Mouse (Mus musculus): Measurements from ENCODE around the gene Col4a2. TPM values are rescaled to one million over a fixed set of nuclear protein-coding genes. Genes with fewer than 3 reads are reported as not detected.

Gene Col4a2
- 100 to 1,000 TPM; 182 to 302 TPM for total RNA-seq (2021)
- long read RNA-seq, experiment 1, full-length matches to known transcripts: 27 of 139 reads
- long read RNA-seq, experiment 1, partial matches to known transcripts: 110 of 139 reads
- long read RNA-seq, experiment 1, other reads (novel, unspliced or antisense): 2 of 139 reads
- long read RNA-seq, experiment 2, full-length matches to known transcripts: 20 of 81 reads
- long read RNA-seq, experiment 2, partial matches to known transcripts: 60 of 81 reads
- long read RNA-seq, experiment 2, other reads (novel, unspliced or antisense): 1 of 81 reads

GRCm38 (mm10) chr8:11312349-11313175, at the start of gene Col4a2, which contains the start of gene Col4a1:
Col4a2 (plus strand) TSS chr8:11312805.
Col4a1 (minus strand) TSS chr8:11312826.
- DNase-seq: peak; percentile 89 to 93

GRCm38 (mm10) chr8:11263848-11264247, 48.8 kb upstream of the Col4a2 start:
- DNase-seq: no peak

GRCm38 (mm10) chr8:11265971-11266370, 46.6 kb upstream of the Col4a2 start:
- no peak for DNase-seq

GRCm38 (mm10) chr8:11266471-11266870, 46.1 kb upstream of the Col4a2 start:
- DNase-seq: no peak

DNA sequence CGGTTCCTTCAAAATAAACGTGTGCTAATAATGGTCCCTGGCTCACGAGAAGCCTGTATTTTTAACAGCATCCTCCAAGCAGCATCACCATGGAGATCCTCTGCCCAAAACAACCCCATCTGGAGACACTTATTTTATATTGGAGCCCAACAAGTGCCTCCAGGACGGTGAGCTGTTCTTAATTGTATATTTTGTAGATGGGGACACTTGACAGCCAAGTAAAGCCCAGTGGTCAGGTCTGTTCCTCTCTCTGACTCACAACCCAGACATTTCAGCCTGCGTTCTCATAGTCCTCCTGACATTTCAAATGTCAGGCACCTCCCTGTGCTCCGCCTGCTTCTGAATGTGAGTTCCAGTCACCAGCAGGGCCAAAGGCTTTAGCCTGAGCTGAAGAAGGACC, 43.9 kb upstream of the Col4a2 start:
- DNase-seq: peak; percentile 46 to 51

DNA sequence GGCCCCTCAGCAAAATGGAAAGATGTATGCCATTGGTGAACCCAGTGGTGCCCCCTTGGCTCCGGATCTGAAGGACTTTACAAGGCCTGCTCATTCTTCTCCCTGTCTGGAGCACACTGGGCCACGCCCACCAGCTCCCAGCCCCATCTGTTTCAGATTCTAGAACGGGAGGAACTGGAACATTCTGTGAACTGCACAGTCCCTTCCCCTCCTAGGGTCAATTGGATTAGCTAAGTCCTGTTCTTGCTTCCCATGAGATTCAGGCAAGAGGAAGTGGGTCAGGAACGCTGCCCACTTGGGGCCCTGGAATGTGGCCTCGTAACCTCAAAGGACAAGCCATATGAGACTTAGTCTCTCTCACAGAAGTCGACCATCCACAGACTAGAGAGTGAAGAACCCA, 41.8 kb upstream of the Col4a2 start:
- DNase-seq: peak; percentile 52 to 66

DNA sequence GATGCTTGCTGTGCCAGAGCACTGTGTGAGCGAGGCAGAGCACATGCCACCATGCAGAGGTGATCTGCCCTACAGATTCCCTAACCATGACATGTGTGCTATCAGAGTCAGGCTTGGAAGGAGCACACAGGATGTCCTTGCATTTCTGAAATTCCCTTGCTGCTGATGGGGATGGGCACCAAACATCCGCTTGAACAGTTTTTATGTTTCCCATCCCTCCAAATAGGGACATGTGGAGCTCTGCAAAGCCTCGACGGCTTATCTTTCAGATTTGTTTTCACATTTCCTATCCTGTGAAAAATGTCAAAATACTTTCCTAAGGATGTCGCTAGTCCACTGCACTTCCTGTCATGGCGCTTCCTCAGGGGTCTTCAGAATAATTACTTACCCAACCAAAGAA, 40.4 kb upstream of the Col4a2 start:
- no peak for DNase-seq

DNA sequence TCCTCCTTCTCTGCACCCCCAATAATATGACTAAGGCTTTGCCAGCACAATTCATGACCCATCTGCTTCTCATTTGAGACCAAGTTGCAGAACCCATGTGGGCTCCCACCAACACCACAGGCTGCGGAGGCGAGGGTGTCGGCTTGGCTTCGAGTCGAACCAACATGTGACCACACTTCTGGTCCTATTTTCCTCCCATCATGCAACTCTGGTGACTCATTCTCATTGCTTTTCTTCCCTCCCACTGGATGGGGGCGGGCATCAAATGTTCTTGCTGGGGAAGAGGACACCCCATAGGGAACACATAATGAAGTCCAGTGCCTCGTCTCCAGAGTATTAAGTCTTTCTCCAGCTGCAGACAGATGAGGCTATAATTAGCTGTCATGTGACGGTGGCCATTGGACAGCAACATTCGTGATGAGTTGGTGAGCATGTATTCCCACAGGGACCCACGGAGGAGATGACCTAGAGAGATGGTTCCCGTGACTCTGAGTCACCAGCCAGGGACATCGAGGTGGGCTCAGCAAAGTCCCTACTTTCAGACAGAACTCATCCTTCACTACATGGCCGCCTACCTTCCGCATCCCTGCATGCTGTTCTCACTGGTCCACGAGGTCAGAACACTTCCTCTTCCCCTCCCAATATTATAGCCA, 39.0 kb upstream of the Col4a2 start:
- no peak for DNase-seq

DNA sequence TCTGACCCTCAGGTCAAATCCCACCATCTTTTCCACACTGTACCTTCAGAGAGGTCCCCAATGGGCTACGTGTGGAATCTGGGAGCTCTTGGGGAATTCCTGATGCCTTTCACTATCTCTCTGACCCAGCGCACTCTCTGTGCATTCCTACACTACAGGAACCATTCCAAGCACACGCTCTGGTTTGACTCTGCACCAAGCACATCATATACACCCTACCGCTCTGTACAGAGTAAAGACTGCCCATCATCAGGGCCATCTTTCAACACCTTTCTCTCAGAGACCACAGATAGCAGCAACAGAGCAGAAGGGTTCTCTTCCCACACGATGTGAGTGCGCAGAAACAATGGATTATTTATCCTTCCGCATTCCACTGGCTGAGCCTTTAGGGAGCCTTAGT, 38.2 kb upstream of the Col4a2 start:
- no peak for DNase-seq

- DNase-seq: no peak
Observed at GRCm38 (mm10) chr8:11276286-11276685, 36.3 kb upstream of the Col4a2 start.

DNA sequence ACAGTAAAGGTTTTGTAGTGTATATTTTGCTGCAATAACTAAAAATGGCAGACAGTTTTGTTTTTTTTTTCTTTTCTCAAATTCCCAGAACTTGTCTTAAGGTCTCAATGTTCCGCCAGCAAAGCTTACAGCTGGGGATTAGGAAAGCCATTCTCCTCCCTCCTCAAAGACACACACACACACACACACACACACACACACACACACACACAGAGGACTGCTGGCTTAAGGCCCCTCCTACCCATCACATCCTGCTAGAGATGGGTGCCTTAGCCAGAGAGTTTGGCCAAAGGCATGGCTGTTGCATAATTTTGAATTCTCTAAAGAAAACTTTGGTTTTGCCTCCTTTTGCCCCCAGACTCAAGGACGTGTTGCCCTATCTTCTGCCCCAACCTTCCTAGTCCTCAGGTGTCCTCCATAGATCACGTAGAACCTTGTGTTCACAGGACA, 35.0 kb upstream of the Col4a2 start:
- DNase-seq: no peak

GRCm38 (mm10) chr8:11278101-11278611, 34.4 kb upstream of the Col4a2 start:
- no peak for DNase-seq

- DNase-seq: peak; percentile 68 to 73
Observed at GRCm38 (mm10) chr8:11279296-11279826, 33.2 kb upstream of the Col4a2 start.

DNA sequence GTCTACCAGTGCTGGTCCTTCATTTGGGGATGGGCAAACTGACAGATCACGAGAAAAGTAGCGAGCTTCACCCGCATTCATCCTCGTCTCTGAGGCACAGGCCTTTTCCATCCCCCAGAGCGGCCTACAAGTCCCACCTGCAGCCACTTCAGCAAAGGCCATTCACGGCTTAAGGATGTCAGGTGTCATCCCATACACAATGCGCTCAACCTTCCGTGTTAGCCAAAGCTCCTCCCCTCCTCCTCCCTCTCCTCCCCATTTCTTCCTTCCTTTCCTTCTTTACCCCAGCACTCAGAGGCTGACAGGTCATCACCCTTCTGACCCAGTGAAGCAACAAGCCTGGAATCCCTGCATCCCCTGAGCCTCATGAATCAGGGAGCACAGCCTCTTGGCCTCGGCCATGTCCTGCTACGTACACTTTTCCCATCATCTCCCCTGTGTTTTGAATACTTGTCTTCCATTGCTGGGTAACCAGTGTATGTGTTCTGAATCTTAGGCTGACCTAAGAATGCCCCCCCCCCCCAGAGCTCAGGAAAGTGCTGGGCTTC, 31.8 kb upstream of the Col4a2 start:
- no peak for DNase-seq

- DNase-seq: no peak
Observed at GRCm38 (mm10) chr8:11282139-11282538, 30.5 kb upstream of the Col4a2 start.

DNA sequence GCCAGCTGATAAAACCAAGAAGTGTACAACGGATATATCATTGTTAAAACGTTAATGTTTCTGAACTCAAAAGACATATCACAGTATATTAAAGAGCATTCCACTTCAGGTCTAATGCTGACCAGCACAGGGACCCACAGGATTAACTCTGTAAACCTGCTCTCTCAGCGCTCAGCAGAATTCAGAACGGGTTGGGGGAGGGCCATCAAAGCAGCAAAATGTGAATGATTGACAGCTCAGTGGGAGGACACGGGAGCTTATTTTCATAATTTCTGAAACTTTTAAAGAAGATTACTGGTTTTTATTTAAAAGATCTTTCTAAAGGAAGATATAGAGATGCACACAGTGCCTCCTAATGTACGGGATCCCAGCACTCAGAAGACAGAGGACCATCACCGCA, 29.9 kb upstream of the Col4a2 start:
- no peak for DNase-seq

GRCm38 (mm10) chr8:11283217-11283616, 29.4 kb upstream of the Col4a2 start:
- no peak for DNase-seq

DNA sequence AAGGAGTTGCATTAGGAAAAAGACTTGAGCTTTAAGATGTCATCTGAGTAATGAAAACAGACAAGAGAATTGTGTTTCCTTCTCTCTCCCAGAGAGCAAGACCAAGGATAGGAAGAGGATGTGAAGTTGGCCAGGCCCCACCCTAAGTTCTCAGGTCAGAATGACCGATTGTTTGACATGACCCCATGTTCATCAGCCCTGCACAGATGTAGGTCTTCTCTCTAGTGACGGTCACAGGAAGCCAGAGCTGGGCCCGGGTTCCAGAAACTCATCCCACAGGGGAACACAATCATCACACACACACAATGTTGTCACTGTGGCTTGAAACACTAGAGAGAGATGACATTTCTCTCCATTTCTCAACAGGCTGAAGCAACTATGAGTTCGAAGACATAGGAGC, 27.2 kb upstream of the Col4a2 start:
- no peak for DNase-seq

- DNase-seq: no peak
Observed at GRCm38 (mm10) chr8:11287139-11287538, 25.5 kb upstream of the Col4a2 start.

DNA sequence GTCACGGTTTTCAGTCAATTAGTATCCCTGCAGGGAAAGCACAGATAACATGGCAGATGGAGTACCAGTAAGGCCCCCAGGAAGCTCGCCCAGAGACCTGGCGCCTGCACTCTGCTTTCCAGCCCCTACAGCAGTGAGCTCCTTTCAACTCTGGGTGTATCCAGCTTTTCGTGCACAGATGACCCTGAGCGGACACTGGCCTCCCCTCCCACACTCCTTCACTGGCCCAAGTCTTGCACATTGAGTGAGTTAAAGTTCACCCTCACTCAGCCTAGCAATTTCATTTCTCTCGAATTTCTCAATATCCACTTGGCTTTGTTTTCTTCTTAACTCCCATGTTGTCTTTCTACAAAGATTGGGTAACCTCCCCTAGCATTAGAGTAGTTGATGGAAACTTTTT, 24.3 kb upstream of the Col4a2 start:
- DNase-seq: no peak

GRCm38 (mm10) chr8:11290533-11290932, 22.1 kb upstream of the Col4a2 start:
- no peak for DNase-seq

DNA sequence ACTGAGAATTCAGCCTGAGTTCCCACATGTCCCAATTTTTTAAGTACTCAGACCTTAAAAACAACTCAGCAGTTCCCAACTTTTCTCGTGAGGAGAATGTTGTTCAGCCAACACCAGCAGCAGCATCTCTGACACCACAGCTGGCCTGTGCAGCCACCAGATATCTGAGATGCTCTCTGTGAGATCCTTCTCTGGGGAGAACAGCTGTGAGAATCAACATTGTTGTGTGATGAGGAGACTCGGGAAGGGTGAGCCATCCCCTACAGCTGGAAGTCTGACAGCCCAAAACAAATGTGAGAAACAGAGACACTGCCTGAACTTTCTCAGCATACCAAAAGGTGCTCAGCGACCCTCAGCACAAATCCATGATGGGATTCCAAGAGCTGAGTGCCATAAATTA, 20.0 kb upstream of the Col4a2 start:
- no peak for DNase-seq

Measured in adrenal gland, postnatal 36 days (tissue).